Mouse (Mus musculus) liver, embryonic 11.5 days (tissue): Measurements from ENCODE around the gene Zfp865. TPM values are rescaled to one million over a fixed set of nuclear protein-coding genes. Genes with fewer than 3 reads are reported as not detected.
"Not testable (repeated sequence)": the region's sequence is repeated elsewhere in the genome, so short reads cannot be mapped to it uniquely, and the experiment has no call there.

Experiments
- ATAC-seq: fragments of 200-750 bp; cut with Nextera tagmentation; replicated peaks from 2 replicates; pipeline ENCODE4 v1.8.0; 2017; ENCODE audit warnings: moderate number of reproducible peaks, mild to moderate bottlenecking, moderate TSS enrichment, moderate library complexity; ENCODE audit not compliant: low FRiP score
- DNase-seq: peaks from one replicate; pipeline ENCODE4 v3.0.0-alpha.2; 2017; ENCODE audit warnings: low spot score
- H3K27ac ChIP-seq: fragments of 300-500 bp; sonication (generic); 2 replicates; pipeline ENCODE4 v1.5.1; 2014; ENCODE audit warnings: mild to moderate bottlenecking, low read depth, low read length, control low read depth
- H3K27me3 ChIP-seq: fragments of 300-500 bp; sonication (generic); replicated peaks from 2 replicates; pipeline ENCODE4 v1.6.1; 2014; ENCODE audit warnings: low read length, mixed read lengths; ENCODE audit not compliant: control insufficient read depth, insufficient read depth
- H3K36me3 ChIP-seq: fragments of 300-500 bp; sonication (generic); 2 replicates; pipeline ENCODE4 v1.6.1; 2014; ENCODE audit warnings: mild to moderate bottlenecking, low read length, moderate library complexity, mixed read lengths; ENCODE audit not compliant: control insufficient read depth, insufficient read depth
- H3K4me1 ChIP-seq: fragments of 300-500 bp; sonication (generic); replicated peaks from 2 replicates; pipeline ENCODE4 v1.6.1; 2014; ENCODE audit warnings: low read length, mixed read lengths; ENCODE audit not compliant: control insufficient read depth, insufficient read depth
- H3K4me2 ChIP-seq: fragments of 300-500 bp; sonication (generic); 2 replicates; pipeline ENCODE4 v1.6.1; 2014; ENCODE audit warnings: mild to moderate bottlenecking, control low read depth, moderate library complexity
- H3K4me3 ChIP-seq: fragments of 300-500 bp; sonication (generic); 2 replicates; pipeline ENCODE4 v1.5.1; 2014; ENCODE audit warnings: low read depth, low read length, control low read depth
- H3K9ac ChIP-seq: fragments of 300-500 bp; sonication (generic); 2 replicates; pipeline ENCODE4 v1.6.1; 2014; ENCODE audit warnings: low read depth, low read length, control low read depth
- H3K9me3 ChIP-seq: fragments of 300-500 bp; sonication (generic); 2 replicates; pipeline ENCODE4 v1.6.1; 2016; ENCODE audit warnings: low read length, inconsistent platforms, mixed read lengths; ENCODE audit not compliant: control insufficient read depth
- WGBS: fragments of 180-500 bp; shearing (Covaris S2); extraction: QIAGEN DNeasy Blood & Tissue Kit; methylation state at CpG from one replicate; pipeline ENCODE4 v1.1.7; 2014; 5-methylcytosine and 5-hydroxymethylcytosine counted together
- polyA plus RNA-seq: library from polyadenylated mRNA; unstranded; fragments of >200 nt; fragmentation: Nextera tagmentation; extraction: Ambion mirVana; gene quantifications from 2 replicates; pipeline ENCODE4 v1.2.1, GENCODE M21; 2014

The Zfp865 gene
- polyA plus RNA-seq, 1 experiment from 2014 or later: 4.5 TPM

- peaks cover 32% of the 10 kb centered on the region for H3K4me1 ChIP-seq
- H3K9ac ChIP-seq: no peak overlapping the region
These were observed 56.8 kb downstream of the Zfp865 start for GRCm38 (mm10) chr7:5076931-5077330.

GRCm38 (mm10) chr7:5079365-5080009 lies 59.3 kb downstream of the Zfp865 start:
- H3K36me3 ChIP-seq: peaks cover 40% of the 10 kb centered on the region

More at GRCm38 (mm10) chr7:5076931-5077330, 56.8 kb downstream of the Zfp865 start:
- no peaks in the 10 kb centered on the region for H3K9me3 ChIP-seq
- WGBS: 71% methylated on average over 2 of the region's 2 CpGs
- H3K27me3 ChIP-seq: no peaks in the 10 kb centered on the region
- no peak overlapping the region for H3K4me3 ChIP-seq
- ATAC-seq (peak; percentile 21; the same call in 1 of the 2 replicates), DNase-seq (no peak)
- H3K4me2 ChIP-seq: no peak overlapping the region; the same call in 1 of the 2 replicates
- peaks cover 56% of the 10 kb centered on the region for H3K36me3 ChIP-seq
- peak overlapping the region; percentile 70 for H3K27ac ChIP-seq

GRCm38 (mm10) chr7:5080010-5080751 lies 60.0 kb downstream of the Zfp865 start, which contains the start of gene Epn1:
TSS of gene Epn1 (plus strand) at chr7:5080235.
- H3K4me1 ChIP-seq: peaks cover 22% of the 10 kb centered on the region

More at GRCm38 (mm10) chr7:5079365-5080009, 59.3 kb downstream of the Zfp865 start:
- Histone ChIP-seq H3K4me2 (peak overlapping the region; percentile 75), H3K27ac (peak overlapping the region; percentile 89), H3K4me3 (peak overlapping the region; percentile 83), H3K9ac (peak overlapping the region; percentile 87), H3K4me1 (peaks cover 20% of the 10 kb centered on the region)
- not testable (repeated sequence) for H3K27me3 ChIP-seq, DNase-seq, H3K9me3 ChIP-seq
- ATAC-seq: peak; percentile 3; the same call in 1 of the 2 replicates
- 41% methylated on average over 7 of the region's 13 CpGs for WGBS

GRCm38 (mm10) chr7:5080815-5081214 lies 60.6 kb downstream of the Zfp865 start:
- Histone ChIP-seq H3K9ac (peak overlapping the region; percentile 87), H3K27me3 (no peaks in the 10 kb centered on the region), H3K36me3 (peaks cover 37% of the 10 kb centered on the region), H3K4me1 (peaks cover 22% of the 10 kb centered on the region), H3K4me3 (peak overlapping the region; percentile 83), H3K9me3 (no peaks in the 10 kb centered on the region), H3K27ac (peak overlapping the region; percentile 89), H3K4me2 (peak overlapping the region; percentile 75)
- WGBS: 14% methylated on average over 6 of the region's 6 CpGs
- no peak for DNase-seq
- ATAC-seq: no peak

More at GRCm38 (mm10) chr7:5080010-5080751, 60.0 kb downstream of the Zfp865 start, which contains the start of gene Epn1:
- Histone ChIP-seq H3K27ac (peak within 1 kb of the TSS; percentile 89), H3K4me2 (peak within 1 kb of the TSS; percentile 75), H3K9me3 (no peaks in the 10 kb centered on the region), H3K4me3 (peak within 1 kb of the TSS; percentile 83), H3K27me3 (no peaks in the 10 kb centered on the region), H3K9ac (peak within 1 kb of the TSS; percentile 87), H3K36me3 (peaks cover 38% of the 10 kb centered on the region)
- ATAC-seq (peak; percentile 91), DNase-seq (peak; percentile 95)
- WGBS: under 1% methylated on average over 80 of the region's 81 CpGs

- no peaks in the 10 kb centered on the region for H3K27me3 ChIP-seq
- 41% methylated on average over 6 of the region's 6 CpGs for WGBS
- H3K4me3 ChIP-seq: peak overlapping the region; percentile 83
- peaks cover 22% of the 10 kb centered on the region for H3K4me1 ChIP-seq
- H3K27ac ChIP-seq: peak overlapping the region; percentile 89
- no peak for DNase-seq
- peak overlapping the region; percentile 87 for H3K9ac ChIP-seq
- H3K36me3 ChIP-seq: peaks cover 40% of the 10 kb centered on the region
- H3K4me2 ChIP-seq: peak overlapping the region; percentile 75
- peak; percentile 48 for ATAC-seq
- H3K9me3 ChIP-seq: no peaks in the 10 kb centered on the region
These were observed 61.1 kb downstream of the Zfp865 start for GRCm38 (mm10) chr7:5081241-5081640.

- 89% methylated on average over 2 of the region's 2 CpGs for WGBS
- ATAC-seq: no peak
- Histone ChIP-seq H3K4me2 (peak overlapping the region; percentile 75), H3K9me3 (no peaks in the 10 kb centered on the region), H3K36me3 (peaks cover 36% of the 10 kb centered on the region), H3K4me3 (peak overlapping the region; percentile 83), H3K27me3 (no peaks in the 10 kb centered on the region), H3K4me1 (peaks cover 19% of the 10 kb centered on the region), H3K27ac (peak overlapping the region; percentile 89), H3K9ac (peak overlapping the region; percentile 87)
- no peak for DNase-seq
These were observed 61.8 kb downstream of the Zfp865 start for GRCm38 (mm10) chr7:5081939-5082338.

GRCm38 (mm10) chr7:5083325-5084105 lies 63.3 kb downstream of the Zfp865 start:
- WGBS: 88% methylated on average over 18 of the region's 18 CpGs
- no peak overlapping the region for H3K27ac ChIP-seq
- H3K27me3 ChIP-seq: no peaks in the 10 kb centered on the region
- no peaks in the 10 kb centered on the region for H3K9me3 ChIP-seq
- DNase-seq (no peak), ATAC-seq (no peak)
- H3K4me2 ChIP-seq: peak overlapping the region; percentile 39; the same call in 1 of the 2 replicates
- H3K36me3 ChIP-seq: peaks cover 37% of the 10 kb centered on the region
- no peak overlapping the region for H3K9ac ChIP-seq
- peaks cover 16% of the 10 kb centered on the region for H3K4me1 ChIP-seq
- H3K4me3 ChIP-seq: no peak overlapping the region

- no peak for DNase-seq
- H3K9ac ChIP-seq: no peak overlapping the region
- no peaks in the 10 kb centered on the region for H3K9me3 ChIP-seq
- 67% methylated on average over 1 of the region's 1 CpGs for WGBS
- peaks cover 46% of the 10 kb centered on the region for H3K36me3 ChIP-seq
- H3K4me3 ChIP-seq: no peak overlapping the region
- no peak overlapping the region for H3K27ac ChIP-seq
- ATAC-seq: no peak
- peaks cover 16% of the 10 kb centered on the region for H3K4me1 ChIP-seq
- H3K4me2 ChIP-seq: no peak overlapping the region
- H3K27me3 ChIP-seq: no peaks in the 10 kb centered on the region
These were observed 65.3 kb downstream of the Zfp865 start for GRCm38 (mm10) chr7:5085512-5085911.
